In genomic region chr10:119454106-119454667, GRCm38 (mm10) we compare ENCODE assay signal across 8 mouse cellular contexts. TPM values are rescaled to one million over a fixed set of nuclear protein-coding genes. Genes with fewer than 3 reads are reported as not detected.
DNase-seq lines count a peak whose midpoint lies in the region; ATAC-seq and TF ChIP-seq lines count a peak whose summit lies in the region.

No protein-coding gene starts in this region.

- no peaks in the 10 kb centered on the region for H3K4me1 ChIP-seq in thymus, adult 2 months (replicated peaks; ENCODE audit: control insufficient read depth, insufficient read depth, low read length)
- peaks cover 13% of the 10 kb centered on the region; the same call in 1 of the 2 replicates for H3K4me1 ChIP-seq in kidney, embryonic 14.5 days (ENCODE audit: control insufficient read depth, insufficient read depth, low read length)
- no peaks in the 10 kb centered on the region for H3K4me1 ChIP-seq in lung, embryonic 14.5 days (ENCODE audit: insufficient read depth)

- H3K27me3 ChIP-seq in thymus, adult 2 months (ENCODE audit: control insufficient read depth, insufficient read depth, low read length), result peaks cover 2% of the 10 kb centered on the region
- no peaks in the 10 kb centered on the region; the same call in 1 of the 2 replicates for H3K27me3 ChIP-seq in kidney, embryonic 14.5 days (ENCODE audit: control insufficient read depth, insufficient read depth, low read length)
- H3K27me3 ChIP-seq in lung, embryonic 14.5 days (ENCODE audit: insufficient read depth, low read length), result peaks cover 10% of the 10 kb centered on the region; the same call in 1 of the 2 replicates

- peak overlapping the region; percentile 79 for H3K9ac ChIP-seq in kidney, embryonic 14.5 days (ENCODE audit: low read depth, low read length)
- peak overlapping the region; percentile 62 for H3K9ac ChIP-seq in lung, embryonic 14.5 days

- no peak overlapping the region for H3K27ac ChIP-seq in thymus, adult 2 months (ENCODE audit: control insufficient read depth, insufficient read depth, low read length)
- H3K27ac ChIP-seq in kidney, embryonic 14.5 days (ENCODE audit: low read depth, low read length), result peak overlapping the region; percentile 59; the same call in 1 of the 2 replicates
- peak overlapping the region; percentile 70; the same call in 1 of the 2 replicates for H3K27ac ChIP-seq in lung, embryonic 14.5 days (ENCODE audit: low read depth)

- no peak for DNase-seq in thymus, adult 2 months
- no peak for DNase-seq in thymus, postnatal 10 days (ENCODE audit: low spot score in 2 of 2)
- DNase-seq in cerebellum, adult 9-10 months, result peak; percentile 19
- peak; percentile 69 for DNase-seq in lung, embryonic 14.5 days
- DNase-seq in right cerebral cortex, postnatal 10 days (ENCODE audit: low spot score in 2 of 2), result peak; percentile 34 to 50
- DNase-seq in thymus, adult 18-20 months, result no peak

- WGBS in thymus, adult 2 months, result 1% methylated on average over 54 of the region's 57 CpGs
- under 1% methylated on average over 39 of the region's 57 CpGs for WGBS in kidney, embryonic 14.5 days
- WGBS in lung, embryonic 14.5 days, result under 1% methylated on average over 53 of the region's 57 CpGs

- H3K4me2 ChIP-seq in kidney, embryonic 14.5 days (replicated peaks; ENCODE audit: low read depth, low read length), result peak overlapping the region; percentile 96
- H3K4me2 ChIP-seq in lung, embryonic 14.5 days, result peak overlapping the region; percentile 95

- TF ChIP-seq POLR2A in thymus, adult 2 months (IDR thresholded peaks at IDR 0.05; ENCODE audit: control insufficient read depth, extremely low read depth, insufficient read depth, low read length, poor library complexity), result no peak

- ATAC-seq in frontal cortex, adult (ENCODE audit: low TSS enrichment), result peak; percentile 44
- peak; percentile 78 for ATAC-seq in kidney, embryonic 14.5 days (ENCODE audit: low FRiP score, low TSS enrichment)
- ATAC-seq in lung, embryonic 14.5 days (ENCODE audit: insufficient read depth), result peak; percentile 84

- no peaks in the 10 kb centered on the region for H3K9me3 ChIP-seq in kidney, embryonic 14.5 days (ENCODE audit: control insufficient read depth, low read length)
- H3K9me3 ChIP-seq in lung, embryonic 14.5 days (ENCODE audit: low read depth, low read length), result no peaks in the 10 kb centered on the region

- TF ChIP-seq CTCF in thymus, adult 2 months (IDR thresholded peaks at IDR 0.05; ENCODE audit: borderline replicate concordance, control insufficient read depth, extremely low read depth, insufficient read depth, low read length, poor library complexity), result no peak
- no peak for TF ChIP-seq CTCF in lung, embryonic 14.5 days (IDR thresholded peaks at IDR 0.05; ENCODE audit: low read depth)

- H3K4me3 ChIP-seq in thymus, adult 2 months (ENCODE audit: control insufficient read depth, insufficient read depth, low read length), result peak overlapping the region; percentile 11
- H3K4me3 ChIP-seq in kidney, embryonic 14.5 days (ENCODE audit: low read length), result peak overlapping the region; percentile 75
- peak overlapping the region; percentile 66 for H3K4me3 ChIP-seq in lung, embryonic 14.5 days (ENCODE audit: low read depth, low read length)

- no peaks in the 10 kb centered on the region for H3K36me3 ChIP-seq in thymus, adult 2 months (ENCODE audit: control insufficient read depth, insufficient read depth, low read length)
- no peaks in the 10 kb centered on the region for H3K36me3 ChIP-seq in kidney, embryonic 14.5 days (ENCODE audit: control insufficient read depth, insufficient read depth, low read length)
- no peaks in the 10 kb centered on the region for H3K36me3 ChIP-seq in lung, embryonic 14.5 days (ENCODE audit: insufficient read depth)

RNA-seq across cellular contexts. Expression of gene Grip1, which starts 0.6 kb away (rescaled TPM):
- 0.47 and 0.68 TPM in 2 replicates for polyA plus RNA-seq in thymus, adult 2 months (2012; rRNA removed)
- 5.3 and 5.4 TPM in 2 replicates for polyA plus RNA-seq in kidney, embryonic 14.5 days (2014; fragmentation: Nextera tagmentation; extraction: Ambion mirVana)
- 2.5 and 2.6 TPM in 2 replicates for polyA plus RNA-seq in lung, embryonic 14.5 days (2014; fragmentation: Nextera tagmentation; extraction: Ambion mirVana)

Comparison
In these comparisons a context has a peak if more than half of its experiments do, and no peak if none do; other contexts are left out.
1. DNase-seq: peak in cerebellum, adult 9-10 months (single experiment), lung, embryonic 14.5 days (single experiment) and right cerebral cortex, postnatal 10 days (2 of 2); none in thymus, adult 2 months (single experiment), thymus, postnatal 10 days (0 of 2) and thymus, adult 18-20 months (0 of 2).
2. H3K4me3 ChIP-seq: peak in every context shown above with its lines; median percentile 75 in kidney, embryonic 14.5 days; 66 in lung, embryonic 14.5 days; 11 in thymus, adult 2 months.
3. Peak in every context shown above with its lines, with median percentiles within 50 percentile points of each other: ATAC-seq.